Mouse (Mus musculus): ENCODE measurements at regions not wholly inside any gene's neighbourhood (a gene's known extent, or its start where the extent isn't known, plus 50 kb on each side); places are given as distances from the start of the nearest gene placed in this dataset.

DNA sequence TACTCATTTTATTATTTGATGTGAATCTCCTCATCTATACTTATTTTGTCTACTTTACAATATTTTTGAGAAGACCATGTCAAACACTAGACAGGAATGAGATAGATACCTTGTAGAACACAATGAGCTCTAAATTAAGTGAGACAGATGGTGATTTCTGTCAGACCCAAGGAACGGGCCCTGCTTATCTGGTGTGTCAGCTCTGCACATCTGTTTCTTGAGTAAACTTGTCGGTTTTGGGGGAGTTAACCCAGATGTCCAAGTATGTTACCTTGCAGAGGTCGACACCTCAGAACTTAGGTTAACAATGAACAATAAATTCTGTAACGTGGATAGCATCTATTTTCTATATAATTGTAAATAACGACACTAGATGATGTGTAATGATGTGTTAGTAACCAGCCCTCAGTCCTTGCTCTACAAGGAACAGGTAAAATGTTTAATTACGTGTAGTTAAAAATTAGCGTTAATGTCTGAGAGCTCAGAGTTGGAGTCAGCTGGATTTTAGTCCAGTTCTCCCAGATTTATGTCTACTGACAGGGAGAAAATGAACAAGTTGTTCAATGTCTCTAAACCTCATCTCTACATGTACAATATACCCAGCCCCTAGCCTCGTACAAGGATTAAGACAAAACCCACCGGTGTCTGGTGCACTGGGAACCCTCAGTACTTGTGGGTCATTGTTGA lies 64.6 kb upstream of the Picalm start:
- no peak for ATAC-seq
- H3K27ac ChIP-seq (ENCODE audit: low read length) = no peak overlapping the region
- no peaks in the 10 kb centered on the region for H3K9me3 ChIP-seq (replicated peaks; ENCODE audit: control insufficient read depth, low read length, poor library complexity, severe bottlenecking)
- no peaks in the 10 kb centered on the region for H3K36me3 ChIP-seq (ENCODE audit: control insufficient read depth, insufficient read depth, low read length)
- H3K9ac ChIP-seq (ENCODE audit: low read depth, low read length) = no peak overlapping the region
- 90% methylated on average over 9 of the region's 9 CpGs for WGBS
- no peak overlapping the region for H3K4me3 ChIP-seq (ENCODE audit: low read depth, low read length)
- no peak overlapping the region for H3K4me2 ChIP-seq (ENCODE audit: low read length)
- no peaks in the 10 kb centered on the region for H3K4me1 ChIP-seq (ENCODE audit: control insufficient read depth, insufficient read depth, low read length)
- no peaks in the 10 kb centered on the region for H3K27me3 ChIP-seq (ENCODE audit: control insufficient read depth, insufficient read depth, low read depth, low read length)

- no peak overlapping the region for H3K27ac ChIP-seq (ENCODE audit: low read length)
- H3K4me3 ChIP-seq (ENCODE audit: low read depth, low read length) = no peak overlapping the region
- H3K9me3 ChIP-seq (replicated peaks; ENCODE audit: control insufficient read depth, low read length, poor library complexity, severe bottlenecking) = no peaks in the 10 kb centered on the region
- H3K27me3 ChIP-seq (ENCODE audit: control insufficient read depth, insufficient read depth, low read depth, low read length) = no peaks in the 10 kb centered on the region
- H3K4me2 ChIP-seq (ENCODE audit: low read length) = no peak overlapping the region
- 90% methylated on average over 5 of the region's 5 CpGs for WGBS
- H3K9ac ChIP-seq (ENCODE audit: low read depth, low read length) = no peak overlapping the region
- H3K36me3 ChIP-seq (ENCODE audit: control insufficient read depth, insufficient read depth, low read length) = no peaks in the 10 kb centered on the region
- no peak for ATAC-seq
- no peaks in the 10 kb centered on the region for H3K4me1 ChIP-seq (ENCODE audit: control insufficient read depth, insufficient read depth, low read length)
These were observed 63.7 kb upstream of the Picalm start for GRCm38 (mm10) chr7:90066275-90066674.

DNA sequence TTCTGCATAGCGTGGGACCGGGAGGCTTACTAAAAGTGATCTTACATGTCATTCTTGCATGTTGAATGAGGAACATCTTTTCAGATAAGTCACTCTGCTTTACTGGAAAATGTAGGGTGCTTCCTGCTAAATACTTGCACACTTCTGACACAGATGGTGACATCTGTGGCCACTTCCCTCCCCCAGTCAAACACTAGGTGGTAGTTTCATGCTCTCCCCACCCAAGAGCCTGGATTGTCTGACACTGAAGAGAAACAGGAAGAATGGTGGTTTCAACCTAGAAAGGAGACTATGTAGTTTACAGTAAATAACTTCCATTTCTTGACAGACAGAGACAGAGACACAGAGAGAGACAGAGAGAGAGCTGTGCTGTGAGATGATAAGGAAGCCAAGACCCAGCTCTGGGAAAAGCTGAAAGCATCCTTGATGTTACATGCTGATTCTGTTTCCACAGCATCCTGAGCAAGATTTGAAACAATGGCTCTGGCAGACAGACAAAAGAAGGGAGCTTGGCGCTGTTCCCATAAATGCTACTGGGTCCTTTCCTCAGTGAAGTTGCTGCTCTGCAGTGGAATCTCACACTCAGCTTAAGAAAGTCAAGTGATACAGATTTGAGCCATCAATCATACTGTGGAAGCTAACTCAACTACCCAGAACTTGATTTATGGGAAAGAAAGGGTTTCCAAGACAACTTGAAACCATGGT lies 61.9 kb upstream of the Picalm start:
- Histone ChIP-seq H3K4me3 (ENCODE audit: low read depth, low read length) (no peak overlapping the region), H3K4me1 (ENCODE audit: control insufficient read depth, insufficient read depth, low read length) (no peaks in the 10 kb centered on the region), H3K27ac (ENCODE audit: low read length) (no peak overlapping the region), H3K4me2 (ENCODE audit: low read length) (no peak overlapping the region), H3K27me3 (ENCODE audit: control insufficient read depth, insufficient read depth, low read depth, low read length) (no peaks in the 10 kb centered on the region), H3K36me3 (ENCODE audit: control insufficient read depth, insufficient read depth, low read length) (no peaks in the 10 kb centered on the region), H3K9me3 (replicated peaks; ENCODE audit: control insufficient read depth, low read length, poor library complexity, severe bottlenecking) (0 out of 2 replicates have a peak, but pooled peaks cover 3% of the 10 kb centered on the region), H3K9ac (ENCODE audit: low read depth, low read length) (no peak overlapping the region)
- 88% methylated on average over 3 of the region's 3 CpGs for WGBS
- no peak for ATAC-seq

GRCm38 (mm10) chr7:90070267-90070666 lies 59.7 kb upstream of the Picalm start:
- Histone ChIP-seq H3K4me1 (ENCODE audit: control insufficient read depth, insufficient read depth, low read length) (no peaks in the 10 kb centered on the region), H3K4me3 (ENCODE audit: low read depth, low read length) (no peak overlapping the region), H3K27ac (ENCODE audit: low read length) (no peak overlapping the region), H3K9ac (ENCODE audit: low read depth, low read length) (no peak overlapping the region), H3K9me3 (replicated peaks; ENCODE audit: control insufficient read depth, low read length, poor library complexity, severe bottlenecking) (0 out of 2 replicates have a peak, but pooled peaks cover 3% of the 10 kb centered on the region), H3K36me3 (ENCODE audit: control insufficient read depth, insufficient read depth, low read length) (no peaks in the 10 kb centered on the region), H3K27me3 (ENCODE audit: control insufficient read depth, insufficient read depth, low read depth, low read length) (no peaks in the 10 kb centered on the region), H3K4me2 (ENCODE audit: low read length) (no peak overlapping the region)
- 69% methylated on average over 7 of the region's 7 CpGs for WGBS
- no peak for ATAC-seq

GRCm38 (mm10) chr7:90073865-90074264 lies 56.1 kb upstream of the Picalm start:
- Histone ChIP-seq H3K9ac (ENCODE audit: low read depth, low read length) (no peak overlapping the region), H3K27me3 (ENCODE audit: control insufficient read depth, insufficient read depth, low read depth, low read length) (no peaks in the 10 kb centered on the region), H3K36me3 (ENCODE audit: control insufficient read depth, insufficient read depth, low read length) (no peaks in the 10 kb centered on the region), H3K9me3 (replicated peaks; ENCODE audit: control insufficient read depth, low read length, poor library complexity, severe bottlenecking) (0 out of 2 replicates have a peak, but pooled peaks cover 3% of the 10 kb centered on the region), H3K4me3 (ENCODE audit: low read depth, low read length) (no peak overlapping the region), H3K27ac (ENCODE audit: low read length) (no peak overlapping the region), H3K4me2 (ENCODE audit: low read length) (no peak overlapping the region), H3K4me1 (ENCODE audit: control insufficient read depth, insufficient read depth, low read length) (no peaks in the 10 kb centered on the region)
- WGBS = 89% methylated on average over 5 of the region's 5 CpGs
- ATAC-seq = no peak

- 0 out of 2 replicates have a peak, but pooled peaks cover 3% of the 10 kb centered on the region for H3K9me3 ChIP-seq (replicated peaks; ENCODE audit: control insufficient read depth, low read length, poor library complexity, severe bottlenecking)
- 72% methylated on average over 2 of the region's 2 CpGs for WGBS
- no peaks in the 10 kb centered on the region for H3K4me1 ChIP-seq (ENCODE audit: control insufficient read depth, insufficient read depth, low read length)
- H3K36me3 ChIP-seq (ENCODE audit: control insufficient read depth, insufficient read depth, low read length) = no peaks in the 10 kb centered on the region
- H3K4me3 ChIP-seq (ENCODE audit: low read depth, low read length) = no peak overlapping the region
- no peak for ATAC-seq
- H3K9ac ChIP-seq (ENCODE audit: low read depth, low read length) = no peak overlapping the region
- no peak overlapping the region for H3K4me2 ChIP-seq (ENCODE audit: low read length)
- no peaks in the 10 kb centered on the region for H3K27me3 ChIP-seq (ENCODE audit: control insufficient read depth, insufficient read depth, low read depth, low read length)
- H3K27ac ChIP-seq (ENCODE audit: low read length) = no peak overlapping the region
These were observed 55.4 kb upstream of the Picalm start for GRCm38 (mm10) chr7:90074592-90074991.

GRCm38 (mm10) chr7:90077565-90077964 lies 52.4 kb upstream of the Picalm start:
- Histone ChIP-seq H3K4me1 (ENCODE audit: control insufficient read depth, insufficient read depth, low read length) (no peaks in the 10 kb centered on the region), H3K27me3 (ENCODE audit: control insufficient read depth, insufficient read depth, low read depth, low read length) (no peaks in the 10 kb centered on the region), H3K9ac (ENCODE audit: low read depth, low read length) (no peak overlapping the region), H3K27ac (ENCODE audit: low read length) (no peak overlapping the region), H3K9me3 (replicated peaks; ENCODE audit: control insufficient read depth, low read length, poor library complexity, severe bottlenecking) (0 out of 2 replicates have a peak, but pooled peaks cover 3% of the 10 kb centered on the region), H3K36me3 (ENCODE audit: control insufficient read depth, insufficient read depth, low read length) (no peaks in the 10 kb centered on the region), H3K4me3 (ENCODE audit: low read depth, low read length) (no peak overlapping the region), H3K4me2 (ENCODE audit: low read length) (no peak overlapping the region)
- WGBS = 90% methylated on average over 2 of the region's 2 CpGs
- ATAC-seq = no peak

DNA sequence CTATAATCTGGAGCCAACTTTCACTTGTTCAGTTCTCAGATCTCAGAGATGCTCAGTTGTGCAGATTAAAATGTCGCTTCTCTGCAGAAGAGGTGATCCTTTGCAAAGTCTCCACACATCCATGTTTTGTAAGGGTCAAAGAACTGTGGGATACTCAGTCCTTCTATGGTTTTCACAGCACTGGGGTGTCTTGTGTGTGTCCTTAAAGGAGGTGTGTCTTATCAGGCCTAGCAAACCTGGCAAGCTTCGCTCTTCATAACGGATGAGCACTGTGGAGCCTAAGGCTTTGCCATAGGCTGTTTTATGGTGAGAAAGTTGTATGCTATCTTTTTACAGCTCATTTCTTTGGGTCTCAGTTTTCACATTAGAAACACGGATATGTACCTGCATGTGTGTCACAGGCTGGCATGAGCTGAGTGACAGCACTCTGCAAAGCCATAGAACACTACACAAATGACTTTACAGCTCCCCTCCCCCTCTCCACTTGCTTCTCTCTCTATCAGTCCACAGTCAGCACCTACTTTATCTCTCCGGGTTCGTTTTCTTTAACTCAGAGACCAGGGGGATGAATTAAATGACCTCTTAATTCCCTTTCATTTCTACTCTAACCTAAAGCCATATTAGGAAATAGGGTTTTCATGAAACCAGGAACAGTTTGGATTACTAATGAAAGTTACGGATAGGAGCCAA lies 49.8 kb upstream of the Picalm start:
- Histone ChIP-seq H3K4me3 (ENCODE audit: low read depth, low read length) (no peak overlapping the region), H3K36me3 (ENCODE audit: control insufficient read depth, insufficient read depth, low read length) (no peaks in the 10 kb centered on the region), H3K4me2 (ENCODE audit: low read length) (no peak overlapping the region), H3K27ac (ENCODE audit: low read length) (no peak overlapping the region), H3K4me1 (ENCODE audit: control insufficient read depth, insufficient read depth, low read length) (no peaks in the 10 kb centered on the region), H3K27me3 (ENCODE audit: control insufficient read depth, insufficient read depth, low read depth, low read length) (no peaks in the 10 kb centered on the region), H3K9ac (ENCODE audit: low read depth, low read length) (no peak overlapping the region), H3K9me3 (replicated peaks; ENCODE audit: control insufficient read depth, low read length, poor library complexity, severe bottlenecking) (no peaks in the 10 kb centered on the region)
- WGBS = 75% methylated on average over 7 of the region's 7 CpGs
- ATAC-seq = no peak

All from midbrain, embryonic 16.5 days (tissue).